Mouse (Mus musculus) E14TG2a.4 (cell line): ENCODE data around the gene Il10ra.

Experiments
- CTCF ChIP-seq: conservative IDR thresholded peaks from 2 replicates; pipeline ENCODE4 v1.5.1; 2014; ENCODE audit warnings: low read length
- NANOG ChIP-seq: IDR thresholded peaks from 2 replicates; pipeline ENCODE4 v1.6.1; 2014; ENCODE audit warnings: borderline replicate concordance, low read length, mixed read lengths
- POU5F1 ChIP-seq: IDR thresholded peaks from 2 replicates; pipeline ENCODE4 v1.6.1; 2014; ENCODE audit warnings: low read length, borderline replicate concordance

GRCm38 (mm10) chr9:45274218-45274617 lies 5.3 kb upstream of the Il10ra start:
- TF ChIP-seq CTCF (no peak), POU5F1 (no peak), NANOG (no peak)
